Mouse (Mus musculus) heart, adult 8-10 months (tissue): Measurements from ENCODE around the gene Fam122b. TPM values are rescaled to one million over a fixed set of nuclear protein-coding genes. Genes with fewer than 3 reads are reported as not detected.

Experiments used
- DNase-seq: peaks from one replicate; pipeline ENCODE4 v3.0.0; 2022; ENCODE audit warnings: low spot score
- total RNA-seq, 4 experiments: library from RNA; stranded (reverse); gene quantifications; 2 replicates each; pipeline ENCODE4 v1.2.4; 2022

The Fam122b gene
- total RNA-seq, 4 experiments from 2014 or later, result 1.9 to 4.8 (median 3.3) TPM

GRCm38 (mm10) chrX:53197681-53198080 is 71.9 kb downstream of the Fam122b start:
- no peak for DNase-seq

- no peak for DNase-seq
Measured at GRCm38 (mm10) chrX:53196392-53196791, 73.2 kb downstream of the Fam122b start.

Other genes with a start within 250 kb of the Fam122b start
- not detected for gene Plac1, start 29.7 kb downstream of the Fam122b start, total RNA-seq
- gene Fam122c, start 3.6 kb upstream of the Fam122b start, total RNA-seq, result not detected
- 10 to 100 TPM; 33.2 to 39.2 (median 37.2) TPM for gene Mospd1, start 100.7 kb upstream of the Fam122b start, total RNA-seq
- gene Etd, start 165.1 kb upstream of the Fam122b start, total RNA-seq, result not detected